Mouse (Mus musculus): ENCODE data around the gene Npr1.

GRCm38 (mm10) chr3:90420696-90421095, 45.0 kb downstream of the Npr1 start:
- no peak for TF ChIP-seq GATA1 (IDR thresholded peaks at IDR 0.05; ENCODE audit: low read length)
- TF ChIP-seq TAL1 (IDR thresholded peaks at IDR 0.05; ENCODE audit: low read length), result no peak

Data from erythroblast, embryonic 14.5 days (primary cell).